Mouse (Mus musculus): ENCODE data around the gene Rnf17.
A peak's percentile ranks its signal among the peaks of the same experiment; 100 is the strongest.

The Rnf17 gene

DNA sequence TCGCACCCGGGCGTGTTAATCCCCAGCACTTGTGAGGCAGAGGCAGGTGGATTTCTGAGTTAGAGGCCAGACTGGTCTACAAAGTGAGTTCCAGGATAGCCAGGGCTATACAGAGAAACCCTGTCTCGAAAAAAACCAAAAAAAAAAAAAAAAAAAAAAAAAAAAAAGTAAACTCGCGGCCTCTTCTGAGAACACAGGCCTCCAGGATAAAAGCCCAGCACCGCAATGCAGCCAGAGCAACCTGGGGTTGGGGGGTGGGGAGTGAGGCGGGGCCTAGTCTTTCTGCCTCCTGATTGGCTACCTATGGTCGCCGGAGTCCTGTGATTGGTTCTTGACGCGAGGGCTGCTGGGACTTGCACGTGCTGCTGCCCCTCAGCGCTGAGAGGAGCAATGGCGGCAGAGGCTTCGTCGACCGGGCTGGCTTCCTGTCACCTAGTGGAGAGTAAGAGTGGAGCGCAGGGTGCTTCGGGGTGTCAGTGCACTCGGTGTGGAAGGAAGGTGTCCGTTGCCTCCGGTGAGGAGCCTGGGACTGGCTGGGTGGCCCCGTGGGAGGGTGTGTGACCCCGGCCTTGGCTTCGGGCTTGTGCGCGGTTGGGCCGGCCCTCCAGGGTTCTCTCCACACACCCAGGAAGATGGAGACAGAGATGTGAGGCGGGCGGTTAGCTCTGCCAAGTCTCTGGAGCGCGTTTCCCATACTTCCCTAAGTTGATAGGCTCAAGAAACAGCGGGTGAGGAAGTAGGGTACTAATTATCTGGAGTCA, at the start of gene Rnf17:
TSS of gene Rnf17 (plus strand) at position 271 of the 761 bp plus-strand sequence.
- no peak for DNase-seq

GRCm38 (mm10) chr14:56354803-56355202, 47.6 kb upstream of the Rnf17 start:
- no peak for DNase-seq

DNA sequence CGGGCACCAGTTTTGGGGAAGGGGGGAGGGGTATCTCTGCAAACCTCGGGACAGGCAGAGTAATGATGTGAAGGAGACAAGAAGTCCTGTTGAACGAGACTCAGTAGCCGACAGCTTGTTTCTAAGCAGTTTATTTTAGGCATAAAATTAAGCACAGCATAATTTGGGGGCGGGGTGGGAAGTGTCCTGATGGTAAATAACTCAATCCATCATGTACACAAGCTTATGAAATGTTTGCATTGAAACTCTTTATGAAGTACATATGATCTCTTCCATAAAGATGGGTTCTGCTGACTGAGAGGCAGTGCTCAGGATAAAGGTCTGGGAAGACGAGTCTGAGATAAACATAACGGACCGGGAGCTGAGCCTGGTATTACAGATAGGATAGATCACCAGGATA, 47.0 kb upstream of the Rnf17 start:
- DNase-seq, result no peak

DNA sequence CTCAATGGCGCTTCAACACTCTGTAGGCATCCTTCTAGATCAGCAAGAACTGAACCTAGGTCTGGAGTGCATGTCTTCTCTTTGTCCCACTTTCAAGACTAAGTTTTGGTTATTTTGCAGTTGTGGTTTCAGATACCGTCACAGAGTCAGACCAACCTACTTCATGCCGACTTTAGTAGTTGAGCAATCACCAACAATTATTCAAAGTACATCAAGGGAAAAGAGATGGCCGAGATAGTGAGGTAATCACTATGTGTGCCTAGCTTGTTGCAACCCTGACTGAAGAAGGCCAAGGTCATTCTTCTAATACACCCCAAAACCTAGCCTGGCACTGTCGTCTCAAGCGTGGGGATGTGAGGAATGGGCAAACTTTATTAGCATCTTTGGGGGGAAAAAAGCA, 46.2 kb upstream of the Rnf17 start:
- DNase-seq, result no peak

- no peak for DNase-seq
These were observed 44.0 kb upstream of the Rnf17 start for GRCm38 (mm10) chr14:56358422-56358821.

- no peak for DNase-seq
These were observed 43.2 kb upstream of the Rnf17 start for GRCm38 (mm10) chr14:56359131-56359530.

DNA sequence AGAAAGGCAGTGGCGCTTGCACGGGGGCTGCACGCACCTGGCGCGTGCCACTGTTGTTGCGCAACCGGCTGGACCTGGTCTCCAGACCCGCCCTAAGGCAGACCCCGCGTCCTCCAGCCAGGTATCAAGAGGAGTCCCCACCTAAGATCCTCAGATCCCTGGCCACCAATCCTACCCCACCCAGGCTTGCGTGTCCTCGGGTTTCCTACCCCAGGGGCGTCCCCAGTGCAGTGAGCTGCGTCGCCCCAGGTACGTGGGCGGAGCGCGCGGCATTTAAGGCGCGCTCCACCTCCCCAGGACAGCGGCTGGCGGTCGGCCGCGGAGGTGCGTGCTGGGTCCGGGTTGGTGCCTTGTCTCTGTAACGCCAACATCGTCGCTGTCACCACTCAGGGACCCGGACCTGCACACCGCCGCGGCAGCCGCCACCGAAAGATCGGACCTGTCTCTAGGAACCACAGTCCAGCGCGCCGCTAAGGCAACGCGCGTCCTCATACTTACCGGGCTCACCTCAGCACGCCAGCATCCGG, 37.6 kb upstream of the Rnf17 start, which contains the start of gene Atp12a:
TSS of gene Atp12a (plus strand) at position 358 of the 527 bp plus-strand sequence.
- no peak for DNase-seq

GRCm38 (mm10) chr14:56365292-56365691, 37.1 kb upstream of the Rnf17 start:
- no peak for DNase-seq

GRCm38 (mm10) chr14:56366712-56367111, 35.7 kb upstream of the Rnf17 start:
- DNase-seq, result peak; percentile 35 to 74

- peak in 1 of 2 experiments; percentile 23 for DNase-seq
These were observed 33.5 kb upstream of the Rnf17 start for GRCm38 (mm10) chr14:56368834-56369233.

GRCm38 (mm10) chr14:56375731-56376130, 26.6 kb upstream of the Rnf17 start:
- DNase-seq, result peak; percentile 75 to 86

GRCm38 (mm10) chr14:56377745-56378144, 24.6 kb upstream of the Rnf17 start:
- DNase-seq, result no peak

DNA sequence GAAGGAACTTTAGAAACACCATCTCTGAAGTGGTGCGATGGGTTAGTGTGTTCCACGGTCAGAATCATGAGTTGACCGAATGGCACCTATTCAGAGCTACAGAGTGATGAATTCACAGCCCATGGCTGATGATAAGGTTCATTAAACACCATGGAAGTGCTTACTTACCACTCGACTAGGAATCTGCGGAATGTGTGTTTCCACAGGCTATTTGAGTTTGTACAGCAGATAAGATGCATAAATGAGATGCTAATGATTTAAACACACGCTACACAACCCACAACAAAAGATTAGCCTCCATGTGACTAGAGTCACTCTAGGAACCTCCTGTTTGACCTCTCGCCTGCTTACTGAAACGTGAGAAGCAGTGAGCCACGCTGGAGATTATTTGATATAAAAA, 23.0 kb upstream of the Rnf17 start:
- no peak for DNase-seq

DNA sequence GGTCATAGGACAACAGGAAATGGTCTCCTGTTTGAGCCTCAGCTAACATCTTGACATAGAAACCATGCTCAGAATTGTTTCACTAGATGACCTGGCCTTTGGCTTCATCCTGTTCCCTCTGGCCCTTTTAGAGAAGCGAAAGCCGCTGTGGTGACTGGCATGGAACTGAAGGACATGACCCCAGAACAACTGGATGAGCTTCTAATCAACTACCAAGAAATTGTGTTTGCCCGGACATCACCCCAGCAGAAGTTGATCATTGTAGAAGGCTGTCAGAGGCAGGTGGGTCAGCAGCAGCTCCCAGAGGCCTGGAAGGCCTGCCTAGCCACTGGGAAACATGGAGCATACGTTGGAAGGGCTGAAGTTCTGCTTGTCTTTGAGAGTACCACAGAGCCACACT, 20.0 kb upstream of the Rnf17 start:
- DNase-seq, result no peak

DNA sequence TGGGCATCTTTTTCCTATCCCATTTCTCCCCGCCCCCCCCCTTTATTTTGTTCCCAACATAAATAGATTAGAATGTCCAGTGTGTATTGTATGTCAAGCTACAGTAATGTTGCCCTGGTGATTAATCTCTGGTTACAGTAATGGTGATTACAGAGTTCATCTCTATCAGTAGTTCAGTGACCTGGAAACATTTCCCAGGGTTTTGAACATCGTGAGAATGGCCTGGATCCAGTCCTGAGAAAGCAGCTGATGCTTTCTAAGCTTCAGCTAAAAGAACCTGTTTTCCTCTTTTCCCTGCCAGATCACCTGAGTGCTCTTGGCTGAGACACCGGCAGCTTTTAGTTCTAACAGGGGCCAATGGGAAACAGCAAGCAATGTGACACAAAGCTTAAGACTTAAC, 12.1 kb upstream of the Rnf17 start:
- no peak for DNase-seq

DNA sequence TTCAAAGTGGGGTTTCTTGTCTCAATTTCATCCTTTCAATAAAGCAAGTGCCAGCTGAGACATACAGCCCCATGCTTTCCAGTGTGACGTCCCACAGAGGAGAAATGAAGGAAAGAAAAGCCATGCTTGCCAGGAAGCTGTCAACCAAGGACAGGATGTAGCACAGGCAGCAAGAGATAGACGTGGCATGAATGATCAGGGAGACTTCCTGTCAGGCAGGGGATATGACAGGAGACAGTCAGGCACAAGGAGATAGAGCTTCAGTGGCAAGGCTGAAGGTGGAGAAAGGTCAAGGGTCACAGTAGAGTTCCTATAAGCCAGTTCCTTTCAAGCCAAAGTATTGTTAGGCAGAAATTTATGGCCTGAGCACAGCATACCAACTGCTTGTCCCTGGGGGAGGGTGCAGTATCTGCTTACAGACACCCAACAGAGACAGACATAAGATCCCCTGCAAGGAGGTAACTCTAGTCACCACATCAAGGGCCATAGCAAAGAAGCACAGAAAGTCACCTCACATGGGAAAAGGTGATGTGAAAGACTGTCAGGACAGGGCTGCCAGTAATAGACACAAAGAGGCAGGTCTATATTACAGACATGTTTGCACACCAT, 8.6 kb upstream of the Rnf17 start:
- DNase-seq, result no peak

DNA sequence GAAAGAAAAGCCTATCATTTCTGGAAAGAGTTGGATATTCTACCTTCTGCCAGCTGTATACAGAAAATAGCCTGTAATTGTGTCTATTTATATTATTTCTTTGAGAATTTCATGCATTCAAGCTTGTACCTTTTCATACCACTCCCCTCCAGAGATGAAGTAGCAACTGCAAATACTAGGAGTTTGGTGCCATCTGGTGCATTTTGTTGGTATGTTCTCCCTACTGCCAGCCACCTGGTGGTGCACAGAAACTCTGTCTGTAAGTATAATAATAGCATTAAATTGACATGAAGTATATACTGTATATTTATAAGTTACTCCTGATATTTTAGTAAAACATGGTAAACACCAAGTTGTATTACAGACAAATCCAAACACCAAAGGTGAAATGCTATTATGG, 4.4 kb upstream of the Rnf17 start:
- DNase-seq, result peak in 1 of 2 experiments; percentile 54

DNA sequence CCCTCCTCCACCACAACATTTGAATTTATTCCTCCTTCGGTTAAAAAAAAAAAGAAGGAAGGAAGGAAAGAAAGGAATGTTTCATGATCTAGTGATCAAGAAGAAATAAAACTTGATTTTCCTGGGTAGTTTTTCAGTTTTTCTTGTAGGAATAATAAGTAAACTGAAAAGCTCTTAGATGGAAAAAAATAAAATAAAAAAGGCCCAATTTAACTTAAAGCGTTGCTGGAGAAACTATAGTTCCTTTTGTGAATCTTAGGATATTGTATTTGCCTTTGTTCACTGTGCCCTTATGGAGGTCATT, 643 bp downstream of the Rnf17 start:
- DNase-seq, result no peak

GRCm38 (mm10) chr14:56462090-56462489, 59.7 kb downstream of the Rnf17 start:
- DNase-seq, result no peak

GRCm38 (mm10) chr14:56462729-56463128, 60.3 kb downstream of the Rnf17 start:
- no peak for DNase-seq

DNA sequence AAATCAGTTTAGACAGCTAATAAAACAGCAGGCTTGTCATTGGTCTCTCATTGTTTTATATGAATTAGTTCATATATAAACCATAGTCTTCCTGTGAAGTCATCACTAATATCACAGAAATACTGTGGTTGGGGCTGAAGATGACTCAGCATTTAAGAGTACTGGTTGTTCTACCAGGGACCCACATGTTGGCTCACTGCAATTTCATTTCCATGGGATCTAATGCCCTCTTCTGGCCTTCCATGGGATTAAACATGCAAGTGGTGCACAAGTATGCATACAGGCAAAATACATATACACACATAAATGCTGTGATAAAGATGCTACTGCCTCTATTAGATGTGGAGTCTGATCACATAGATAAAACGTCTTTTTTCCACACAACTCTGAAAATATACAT, 65.8 kb downstream of the Rnf17 start:
- peak in 1 of 2 experiments; percentile 7 for DNase-seq

GRCm38 (mm10) chr14:56489806-56490205, 87.4 kb downstream of the Rnf17 start:
- DNase-seq, result no peak

GRCm38 (mm10) chr14:56502407-56502806, 100.0 kb downstream of the Rnf17 start:
- DNase-seq, result no peak

- no peak for DNase-seq
These were observed 104.4 kb downstream of the Rnf17 start for GRCm38 (mm10) chr14:56506743-56507142.
